Mouse (Mus musculus) adrenal gland, adult 8-10 months (tissue): ENCODE results near the gene Pde4c. TPM values are rescaled to one million over a fixed set of nuclear protein-coding genes. Genes with fewer than 3 reads are reported as not detected.
A peak's percentile ranks its signal among the peaks of the same experiment; 100 is the strongest.

Source experiments
- DNase-seq: peaks from one replicate; pipeline ENCODE4 v3.0.0; 2022
- total RNA-seq, 4 experiments: library from RNA; stranded (reverse); gene quantifications; 2 replicates each; pipeline ENCODE4 v1.2.4; 2022

The Pde4c gene
- total RNA-seq, 4 experiments from 2014 or later = 0.26 to 0.86 (median 0.30) TPM

DNA sequence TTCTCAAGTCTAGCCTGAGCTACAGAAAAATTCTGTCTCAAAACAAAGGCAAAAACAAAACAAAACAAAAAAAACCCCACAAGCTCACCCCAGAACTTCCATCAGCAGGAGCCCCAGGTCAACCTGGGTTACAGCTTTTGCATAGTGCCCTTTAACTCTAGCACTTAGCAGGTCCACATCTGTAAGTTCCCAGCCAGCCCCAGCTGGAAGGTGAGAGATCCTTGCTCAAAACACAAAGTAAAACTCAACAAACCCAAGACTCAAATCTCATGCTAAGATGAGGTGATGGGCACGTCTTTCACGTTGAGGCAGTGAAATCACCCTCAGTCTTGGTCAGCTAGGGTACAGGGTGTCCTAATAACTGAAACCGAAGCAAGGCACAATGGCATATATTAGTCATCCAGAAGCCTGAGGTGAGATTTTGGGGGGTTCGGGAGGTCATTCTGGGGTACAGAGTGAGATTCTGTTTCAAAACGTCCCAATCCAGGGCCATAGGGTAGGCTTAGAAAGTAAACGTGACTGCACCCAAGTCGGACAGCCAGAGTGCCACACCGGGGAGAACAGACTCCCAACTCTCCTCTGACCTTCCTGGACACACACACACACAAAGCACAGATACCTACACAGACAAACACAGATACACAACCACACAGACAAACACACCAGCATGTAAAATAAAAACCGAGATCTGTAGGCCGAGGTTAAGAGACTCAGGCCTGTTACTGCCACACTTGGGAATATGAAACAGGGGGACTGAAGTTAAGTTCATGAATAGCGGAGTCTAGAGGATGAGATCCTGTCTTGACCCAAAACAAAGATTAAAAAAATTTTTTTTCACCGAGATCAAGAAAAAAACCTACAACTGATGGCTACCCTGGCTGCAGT is 25.9 kb upstream of the Pde4c start:
- DNase-seq = no peak

DNA sequence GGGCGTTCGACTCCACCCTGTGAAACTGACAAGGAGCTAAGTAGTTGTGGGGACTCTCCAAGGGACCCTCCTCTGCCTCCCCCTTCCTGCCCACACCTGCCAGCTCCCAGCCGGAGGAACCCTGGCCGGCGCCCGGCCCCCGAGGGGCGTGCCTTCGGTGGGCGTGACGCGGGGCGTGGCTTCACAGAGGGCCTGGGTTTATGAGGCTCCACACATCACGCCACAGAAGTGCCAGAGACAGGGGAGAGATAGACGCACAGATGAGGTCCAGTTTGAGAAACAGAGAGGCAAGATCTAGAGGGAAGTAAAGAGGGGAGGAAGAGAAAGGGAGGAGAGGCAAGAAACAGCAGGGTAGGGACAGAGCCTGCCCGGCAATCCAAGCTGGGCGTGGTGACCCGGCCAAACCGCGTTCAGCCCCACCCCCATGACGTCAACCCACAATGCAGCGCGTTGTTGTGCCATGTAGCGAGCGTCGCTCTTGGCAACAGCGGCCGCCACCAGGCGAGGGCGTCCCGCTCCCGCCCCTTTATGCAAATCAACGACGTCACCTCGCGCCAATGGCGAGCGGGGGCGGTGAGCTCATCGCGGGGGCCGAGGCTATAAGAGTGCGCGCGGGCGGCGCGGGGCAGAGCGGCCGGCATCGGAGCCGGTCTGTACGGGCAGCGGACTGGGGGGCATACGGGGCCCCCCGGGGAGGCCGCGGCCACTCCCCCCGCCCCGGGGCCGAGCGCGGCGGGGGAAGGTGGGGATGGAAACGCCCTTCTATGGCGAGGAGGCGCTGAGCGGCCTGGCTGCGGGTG is 25.0 kb upstream of the Pde4c start, which contains the start of gene Jund:
Gene Jund, plus strand, starts transcription at position 640 of the 800 bp plus-strand sequence.
- peak; percentile 98 for DNase-seq

DNA sequence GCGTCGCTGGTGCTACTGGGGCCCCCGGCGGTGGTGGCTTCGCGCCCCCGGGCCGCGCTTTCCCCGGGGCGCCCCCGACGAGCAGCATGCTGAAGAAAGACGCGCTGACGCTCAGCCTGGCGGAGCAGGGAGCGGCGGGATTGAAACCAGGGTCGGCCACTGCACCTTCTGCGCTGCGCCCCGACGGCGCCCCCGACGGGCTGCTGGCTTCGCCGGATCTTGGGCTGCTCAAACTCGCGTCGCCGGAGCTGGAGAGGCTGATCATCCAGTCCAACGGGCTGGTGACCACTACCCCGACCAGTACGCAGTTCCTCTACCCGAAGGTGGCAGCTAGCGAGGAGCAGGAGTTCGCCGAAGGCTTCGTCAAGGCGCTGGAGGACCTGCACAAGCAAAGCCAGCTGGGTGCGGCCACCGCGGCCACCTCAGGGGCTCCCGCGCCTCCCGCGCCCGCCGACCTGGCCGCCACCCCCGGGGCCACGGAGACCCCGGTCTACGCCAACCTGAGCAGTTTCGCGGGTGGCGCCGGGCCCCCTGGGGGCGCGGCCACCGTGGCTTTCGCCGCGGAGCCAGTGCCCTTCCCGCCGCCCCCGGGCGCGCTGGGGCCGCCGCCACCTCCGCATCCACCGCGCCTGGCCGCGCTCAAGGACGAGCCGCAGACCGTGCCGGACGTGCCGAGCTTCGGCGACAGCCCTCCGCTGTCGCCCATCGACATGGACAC is 24.2 kb upstream of the Pde4c start:
- DNase-seq = peak; percentile 55

DNA sequence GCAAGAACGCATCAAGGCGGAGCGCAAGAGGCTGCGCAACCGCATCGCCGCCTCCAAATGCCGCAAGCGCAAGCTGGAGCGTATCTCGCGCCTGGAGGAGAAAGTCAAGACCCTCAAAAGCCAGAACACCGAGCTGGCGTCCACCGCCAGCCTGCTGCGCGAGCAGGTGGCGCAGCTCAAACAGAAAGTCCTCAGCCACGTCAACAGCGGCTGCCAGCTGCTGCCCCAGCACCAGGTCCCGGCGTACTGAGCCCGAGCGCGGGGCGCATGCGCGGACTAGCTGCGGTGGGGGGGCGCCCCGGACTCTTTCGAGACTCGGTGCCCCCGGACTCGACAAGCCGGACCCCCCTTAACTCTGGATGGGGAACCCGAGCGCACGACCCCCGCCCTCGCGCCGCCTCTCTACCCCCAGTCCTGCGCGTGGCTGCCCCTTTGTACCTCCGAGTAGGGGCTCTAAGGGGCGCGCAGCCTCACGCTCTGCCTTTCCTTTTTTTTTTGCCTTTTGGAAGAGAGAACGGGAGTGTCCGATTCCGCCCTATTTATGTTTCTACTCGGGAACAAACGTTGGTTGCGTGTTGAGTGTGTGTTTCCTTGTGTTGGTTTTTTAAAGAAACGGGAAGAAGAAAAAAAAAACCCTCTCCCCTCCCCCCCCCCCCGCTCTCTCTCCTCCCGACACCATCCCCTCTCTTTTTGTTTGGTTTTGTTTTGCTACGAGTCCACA is 23.5 kb upstream of the Pde4c start:
- peak; percentile 83 for DNase-seq

DNA sequence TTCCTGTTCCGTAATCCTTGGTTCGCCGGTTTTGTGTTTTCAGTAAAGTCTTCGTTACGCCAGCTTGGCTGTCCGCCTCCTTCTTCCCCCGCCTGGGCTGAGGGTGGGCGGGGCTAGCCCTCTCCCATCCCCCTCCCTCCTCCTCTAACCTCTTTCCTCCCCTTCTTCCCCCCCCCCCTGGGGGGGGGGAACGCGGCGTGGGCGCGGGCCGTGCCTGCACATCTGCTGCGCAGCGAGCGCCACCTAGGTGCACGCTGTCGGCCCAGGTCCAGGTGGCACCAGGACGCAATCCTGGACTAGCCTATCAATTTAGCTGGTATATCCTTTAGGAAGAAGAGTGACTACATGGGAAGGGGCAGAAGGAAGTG is 23.0 kb upstream of the Pde4c start:
- DNase-seq = peak; percentile 87

DNA sequence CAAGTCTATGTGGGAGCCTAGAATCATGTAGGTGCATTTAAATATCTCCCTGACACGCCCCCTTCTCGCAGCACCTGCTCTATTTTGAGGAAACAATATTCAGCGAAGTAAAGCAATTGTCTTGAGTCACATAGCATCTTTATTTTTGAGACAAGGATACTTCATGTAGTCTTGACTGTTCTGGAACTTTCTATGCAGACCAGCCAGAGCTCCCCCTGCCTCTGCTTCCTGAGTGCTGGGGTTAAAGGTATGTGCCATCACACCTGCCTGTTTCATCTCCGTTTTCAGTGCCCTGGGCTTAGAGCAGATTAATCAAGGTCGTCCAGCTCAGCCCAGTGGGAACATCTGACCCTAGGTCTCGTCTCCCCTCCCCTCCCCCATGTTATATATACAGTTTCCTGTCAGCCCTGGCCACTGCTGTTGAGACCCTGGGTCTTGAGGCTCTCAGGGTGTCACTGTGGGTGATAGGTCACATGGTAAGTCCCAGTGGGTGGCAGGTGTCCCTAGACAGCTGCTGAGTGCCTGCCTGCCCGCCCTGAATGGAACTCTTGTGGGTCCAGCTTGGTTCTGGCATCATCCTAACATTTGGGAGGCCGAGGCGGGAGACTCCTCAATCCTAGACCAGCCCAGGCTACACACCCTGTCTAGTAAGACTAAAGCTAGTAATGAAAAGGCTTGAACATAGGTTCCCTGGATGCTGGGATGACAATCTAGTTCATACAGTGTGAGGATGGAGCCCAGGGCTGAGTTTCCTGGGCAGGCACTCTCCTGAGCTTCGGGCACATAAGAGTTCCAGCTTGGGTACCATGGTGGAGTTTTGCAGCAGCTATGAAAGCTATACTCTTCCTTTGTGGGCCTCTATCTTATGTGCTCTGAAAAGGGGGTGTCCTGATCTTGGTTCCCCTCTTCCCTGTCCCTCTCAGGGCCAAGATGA is 22.2 kb upstream of the Pde4c start:
- DNase-seq = no peak

DNA sequence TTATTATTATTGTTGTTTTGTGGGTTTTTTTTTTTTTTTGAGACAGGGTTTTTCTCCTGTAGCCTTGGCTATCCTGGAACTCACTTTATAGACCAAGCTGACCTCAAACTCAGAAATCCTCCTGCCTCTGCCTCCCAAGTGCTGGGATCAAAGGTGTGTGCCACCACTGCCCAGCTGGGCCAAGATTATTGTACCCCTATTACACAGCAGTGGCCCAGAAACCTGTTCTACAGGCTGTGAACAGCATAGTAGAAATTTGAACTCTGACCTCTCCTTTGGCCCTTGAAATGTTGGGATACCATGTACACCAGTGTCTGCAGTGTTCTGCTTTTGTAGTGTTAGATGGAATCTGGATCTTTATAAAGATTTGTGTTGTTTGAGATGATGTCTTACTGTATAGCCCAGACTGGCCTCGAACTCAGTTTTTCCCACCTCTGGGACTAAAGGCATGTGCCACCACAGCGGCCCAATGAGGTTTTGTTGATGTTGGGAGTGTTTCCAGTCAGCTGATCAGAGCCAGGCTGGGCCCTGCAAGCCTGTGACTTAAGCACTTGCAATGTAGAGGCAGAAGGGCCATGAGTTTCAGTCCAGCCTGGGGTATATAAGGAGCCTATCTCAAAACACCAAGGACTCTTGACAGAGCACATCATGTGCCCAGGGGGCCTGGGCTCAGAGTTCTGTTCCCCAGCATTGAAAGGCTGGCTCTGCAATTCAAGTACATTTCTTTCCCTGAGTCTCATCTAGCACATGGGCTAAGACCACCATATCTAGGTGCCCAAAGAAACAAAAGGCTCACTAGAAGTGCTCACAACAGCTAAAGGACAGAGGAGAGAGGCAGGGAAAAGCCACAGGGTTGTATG is 21.3 kb upstream of the Pde4c start:
- DNase-seq = no peak

DNA sequence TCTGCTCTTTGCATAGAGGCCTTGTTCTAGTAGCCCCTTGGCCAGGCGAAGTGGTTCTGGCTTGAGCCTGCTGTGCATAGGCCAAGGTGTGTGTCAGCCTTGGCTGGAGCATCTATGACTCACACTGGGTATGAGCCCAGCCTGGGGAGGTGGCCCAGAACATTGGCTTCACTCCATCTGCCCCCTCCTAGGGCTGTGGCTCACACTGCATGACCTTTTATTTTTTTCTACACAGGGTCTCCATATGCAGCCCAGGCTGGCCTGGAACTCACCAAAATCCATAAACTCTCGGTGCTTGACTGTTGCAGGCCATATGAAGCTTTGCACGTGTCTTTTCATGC is 20.7 kb upstream of the Pde4c start:
- DNase-seq = peak; percentile 79

DNA sequence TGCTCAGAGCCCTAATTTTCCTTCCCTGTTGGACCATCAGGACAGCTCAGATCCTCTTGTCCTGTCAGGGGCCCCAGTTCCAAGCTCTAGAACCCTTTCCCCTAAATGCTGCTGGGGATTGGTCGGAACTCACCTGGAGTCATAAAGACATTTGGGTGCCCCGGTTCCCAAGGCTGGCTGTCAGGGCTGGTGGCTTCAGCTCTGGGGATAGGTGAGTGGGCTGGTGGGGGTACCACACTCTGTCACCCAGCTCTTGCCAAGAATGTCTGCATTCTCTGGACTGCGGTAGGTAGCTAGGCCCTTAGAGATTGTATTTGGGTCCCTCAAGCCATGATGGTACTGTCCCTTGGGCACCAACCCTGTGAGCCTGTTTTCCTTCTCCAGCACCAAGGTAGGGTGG is 20.2 kb upstream of the Pde4c start, which contains the start of gene Iqcn:
Gene Iqcn, plus strand, starts transcription at position 171 of the 400 bp plus-strand sequence.
- no peak for DNase-seq

DNA sequence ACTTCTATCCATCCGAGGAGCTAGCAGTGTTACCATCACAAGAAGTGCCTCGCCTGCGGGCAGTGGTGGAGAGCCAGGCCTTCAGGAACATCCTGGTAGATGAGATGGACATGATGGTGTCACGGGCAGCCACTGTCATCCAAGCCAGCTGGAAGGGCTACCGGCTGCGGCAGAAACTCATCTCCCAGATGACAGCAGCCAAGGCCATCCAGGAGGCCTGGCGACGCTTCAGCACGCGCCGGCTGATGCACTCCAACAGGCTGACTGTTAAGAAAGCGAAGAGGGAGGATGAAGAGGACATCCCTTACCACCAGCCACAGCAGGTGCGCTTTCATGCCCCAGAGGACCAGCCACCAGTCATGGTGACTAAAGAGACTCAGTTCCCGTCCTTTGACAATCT is 15.2 kb upstream of the Pde4c start:
- peak; percentile 66 for DNase-seq

DNA sequence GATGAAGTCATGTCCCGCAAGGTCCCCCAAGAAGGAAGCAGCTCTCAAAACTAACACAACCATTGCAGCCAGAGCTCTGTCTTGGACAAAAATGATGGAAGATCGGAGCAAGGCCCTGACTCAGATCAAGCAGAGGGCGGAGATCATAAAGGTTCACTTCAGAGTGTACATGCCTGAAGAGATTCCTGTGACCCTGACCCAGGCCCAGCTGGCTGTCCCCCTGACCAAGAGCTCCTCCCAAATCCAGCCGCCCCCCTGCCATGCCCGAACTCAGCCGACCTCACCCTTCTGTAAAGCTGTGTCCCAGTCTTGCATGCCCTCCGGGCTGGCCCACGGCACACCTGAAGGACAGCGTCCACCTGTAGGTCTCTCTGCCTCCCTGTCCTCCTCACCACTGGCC is 13.7 kb upstream of the Pde4c start:
- DNase-seq = peak; percentile 17

DNA sequence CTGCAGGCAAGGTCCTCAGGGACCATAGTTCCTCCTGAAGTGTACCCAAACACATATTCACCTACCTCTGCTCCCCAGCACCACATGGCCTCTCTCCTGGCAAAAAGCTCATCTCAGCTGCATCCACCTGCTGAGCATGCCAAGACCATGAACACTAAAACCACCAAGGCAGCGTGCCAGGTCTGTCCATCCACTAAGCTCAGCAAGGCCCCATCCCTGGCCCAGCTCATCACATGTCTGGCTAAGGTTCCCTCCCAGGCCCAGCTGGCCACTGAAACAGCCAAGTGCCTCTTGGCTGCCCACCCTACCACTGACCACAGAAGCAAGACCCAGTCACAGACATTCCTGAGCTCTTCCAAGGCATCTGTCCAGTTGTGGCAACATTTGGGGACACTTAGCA is 13.2 kb upstream of the Pde4c start:
- DNase-seq = peak; percentile 64

DNA sequence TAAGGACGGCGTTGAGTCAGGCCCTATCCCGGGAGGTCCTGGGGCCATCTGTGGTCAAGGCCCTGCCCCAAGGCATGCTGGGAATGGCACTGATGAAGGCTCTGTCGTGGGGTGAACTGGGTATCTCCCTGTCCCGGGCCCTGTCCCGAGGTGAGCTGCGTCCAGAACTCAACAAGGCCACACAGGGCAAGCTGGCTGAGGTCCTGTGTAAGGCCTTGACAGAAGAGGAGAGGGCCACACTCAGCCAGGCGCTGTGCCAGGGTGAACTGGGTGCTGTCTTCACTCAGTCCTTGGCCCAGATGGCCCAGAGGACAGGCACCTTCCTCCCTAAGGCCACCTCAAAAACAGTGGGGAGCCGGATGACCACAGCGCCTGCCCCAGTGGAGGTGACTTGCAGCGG is 12.5 kb upstream of the Pde4c start:
- peak; percentile 88 for DNase-seq

DNA sequence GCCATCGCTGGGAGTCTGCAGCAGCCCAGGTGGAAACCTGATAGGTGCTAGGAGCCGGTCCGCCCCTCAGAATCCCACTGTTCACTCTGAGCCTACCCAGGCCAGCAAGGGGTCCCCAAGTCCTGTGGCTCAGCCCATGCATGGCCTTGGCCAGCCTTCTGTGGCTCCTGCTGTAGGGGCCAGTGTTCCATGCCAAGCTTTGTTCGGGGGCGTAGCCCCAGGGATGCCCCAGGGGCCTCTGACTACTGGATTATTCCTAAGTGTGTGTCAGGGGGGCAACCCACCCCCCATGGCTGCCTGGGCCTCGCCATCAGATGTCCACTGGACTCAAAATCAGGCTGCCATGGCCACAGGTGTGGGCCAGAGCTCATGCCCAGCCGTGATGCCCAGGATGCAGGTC is 9.5 kb upstream of the Pde4c start:
- DNase-seq = no peak

DNA sequence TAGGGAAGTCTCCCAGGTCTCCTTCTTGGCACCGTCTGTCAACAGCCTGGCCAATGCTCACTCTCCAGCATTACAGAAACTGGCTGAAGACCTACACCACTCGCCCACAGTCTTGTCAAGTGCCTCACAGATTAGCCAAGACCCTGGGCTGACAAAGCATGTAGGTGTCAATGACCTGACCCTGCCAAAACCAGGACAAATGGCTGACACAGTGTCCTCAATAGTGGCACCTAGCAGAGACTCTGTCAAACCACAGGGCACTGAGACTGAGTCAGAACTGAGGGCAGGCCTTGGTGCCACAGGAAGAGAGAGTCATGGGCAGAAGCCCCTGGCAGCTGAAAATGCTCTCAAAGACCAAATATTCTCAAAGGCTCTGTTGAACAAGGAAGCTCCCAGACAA is 8.4 kb upstream of the Pde4c start:
- peak; percentile 45 for DNase-seq

DNA sequence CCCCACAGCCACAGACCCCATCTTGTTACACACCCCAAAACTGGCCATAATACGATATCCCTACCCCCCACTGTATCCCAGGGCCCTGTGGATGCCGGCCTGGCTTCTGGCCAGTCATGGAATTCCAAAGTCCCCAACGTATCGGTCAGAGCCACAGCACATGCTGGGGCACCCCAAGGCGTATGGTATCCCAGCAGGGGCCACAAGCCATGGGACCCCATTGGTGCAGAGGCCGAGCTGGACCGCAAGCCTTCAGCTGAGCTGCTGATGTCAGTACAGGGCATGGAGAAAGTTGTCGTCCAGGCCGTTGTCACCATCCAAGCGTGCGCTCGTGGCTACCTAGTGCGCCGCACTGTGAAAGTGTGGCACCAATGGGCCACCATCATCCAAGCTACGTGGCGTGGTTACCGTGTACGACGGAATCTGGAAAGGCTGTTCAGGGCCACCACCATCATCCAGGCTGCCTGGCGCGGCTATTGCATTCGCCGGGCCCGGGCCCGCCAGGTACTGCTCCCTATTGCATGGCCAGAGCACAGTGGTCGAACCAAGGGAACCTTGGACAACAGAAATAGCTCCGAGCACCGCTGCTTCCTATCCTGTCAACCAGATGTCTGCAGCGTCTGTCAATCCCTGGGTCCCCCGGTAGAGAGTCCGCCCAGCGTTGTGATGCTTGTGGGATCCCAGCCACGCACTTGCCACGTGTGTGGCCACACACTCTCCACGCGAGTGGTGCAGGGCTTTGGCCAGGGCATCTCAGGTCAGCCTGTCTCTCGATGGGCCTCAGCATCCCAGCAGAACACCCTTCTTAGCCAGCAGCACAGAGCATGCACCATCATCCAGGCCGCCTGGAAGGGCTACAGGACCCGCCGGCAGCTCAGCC is 6.8 kb upstream of the Pde4c start:
- no peak for DNase-seq

DNA sequence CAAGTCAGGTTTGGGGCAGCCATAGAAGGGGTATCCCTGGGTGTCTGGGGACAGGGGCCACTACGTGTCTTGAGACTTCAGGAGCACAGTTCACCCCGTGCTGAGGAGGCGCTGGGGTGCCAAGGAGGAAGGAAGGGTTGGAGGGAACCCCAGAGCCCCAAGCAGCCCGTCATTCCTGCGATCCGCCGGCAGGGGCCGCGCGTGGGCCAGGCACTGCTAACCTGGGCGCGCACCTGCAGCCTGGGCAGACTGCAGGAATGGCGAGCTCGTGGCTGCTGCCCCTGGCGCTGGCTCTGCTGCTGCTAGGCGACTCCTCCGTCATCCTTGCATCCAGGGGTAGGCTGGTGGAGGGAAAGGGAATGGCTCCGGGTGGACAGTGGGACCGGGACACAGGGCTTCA is 5.2 kb upstream of the Pde4c start, which contains the start of gene Gm3336:
Gene Gm3336, plus strand, starts transcription at position 247 of the 400 bp plus-strand sequence.
- DNase-seq = no peak

DNA sequence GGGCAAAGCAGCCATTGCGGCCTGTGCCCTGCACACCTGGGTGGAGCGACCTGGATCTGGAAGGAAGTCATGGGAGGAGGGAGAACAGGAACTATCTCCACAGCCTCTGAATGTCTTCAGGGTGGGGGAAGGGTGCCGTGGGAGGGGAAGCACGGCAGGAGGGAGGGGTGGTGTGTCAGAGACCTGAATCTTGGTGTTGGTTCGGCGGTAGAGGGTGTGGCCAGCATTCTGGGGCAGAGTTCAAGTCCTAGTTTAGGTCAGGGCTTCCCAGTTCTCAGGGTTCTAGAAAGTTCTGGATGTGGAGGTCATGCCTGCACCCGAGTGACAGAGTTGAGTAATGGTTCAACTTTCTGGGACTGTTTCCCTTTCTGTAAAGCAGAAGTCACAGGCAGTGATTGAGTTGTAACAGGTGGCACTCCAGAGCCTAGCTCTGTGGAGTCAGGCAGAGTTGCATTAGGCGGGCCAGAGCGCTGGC is 3.7 kb upstream of the Pde4c start:
- no peak for DNase-seq

DNA sequence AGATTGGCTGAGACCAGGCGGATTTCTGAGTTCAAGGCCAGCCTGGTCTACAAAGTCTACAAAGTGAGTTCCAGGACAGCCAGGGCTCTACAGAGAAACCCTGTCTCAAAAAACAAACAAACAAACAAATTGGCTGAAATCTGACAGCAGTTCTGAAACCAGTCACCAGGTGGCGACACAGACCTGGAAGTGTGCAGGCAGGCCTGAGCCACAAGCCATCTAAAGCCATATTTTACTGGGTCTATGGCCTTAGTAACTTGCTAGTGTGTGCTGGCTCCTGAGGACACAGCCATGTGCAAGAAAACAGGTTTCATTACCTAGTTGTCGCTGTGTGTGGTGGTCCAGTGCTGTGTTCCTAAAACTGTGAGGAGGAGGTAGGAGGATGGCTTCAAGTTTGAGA is 2.8 kb upstream of the Pde4c start:
- DNase-seq = no peak
